Mouse (Mus musculus) lung, postnatal 0 days (tissue): ENCODE measurements around the gene Adam22. TPM values are rescaled to one million over a fixed set of nuclear protein-coding genes. Genes with fewer than 3 reads are reported as not detected.
A peak's percentile ranks its signal among the peaks of the same experiment; 100 is the strongest.

Experiments used
- ATAC-seq: fragments of 200-750 bp; cut with Nextera tagmentation; 2 replicates; pipeline ENCODE4 v1.8.0; 2017; ENCODE audit warnings: moderate library complexity
- DNase-seq: peaks from one replicate; pipeline ENCODE4 v3.0.0-alpha.2; 2016; ENCODE audit warnings: low spot score
- H3K27ac ChIP-seq: fragments of 300-500 bp; sonication (generic); 2 replicates; pipeline ENCODE4 v1.5.1; 2014; ENCODE audit warnings: antibody characterized with exemption, mild to moderate bottlenecking, low read length, mixed read lengths
- H3K27me3 ChIP-seq: fragments of 300-500 bp; sonication (generic); replicated peaks from 2 replicates; pipeline ENCODE4 v1.6.1; 2014; ENCODE audit warnings: low read length, mixed read lengths; ENCODE audit not compliant: insufficient read depth
- H3K36me3 ChIP-seq: fragments of 300-500 bp; sonication (generic); 2 replicates; pipeline ENCODE4 v1.6.1; 2014; ENCODE audit warnings: low read length, mixed read lengths; ENCODE audit not compliant: insufficient read depth
- H3K4me1 ChIP-seq: fragments of 300-500 bp; sonication (generic); 2 replicates; pipeline ENCODE4 v1.6.1; 2014; ENCODE audit warnings: antibody characterized with exemption, low read depth, low read length, mixed read lengths; ENCODE audit not compliant: insufficient read depth
- H3K4me2 ChIP-seq: fragments of 300-500 bp; sonication (generic); replicated peaks from 2 replicates; pipeline ENCODE4 v1.6.1; 2014; ENCODE audit warnings: low read depth, mild to moderate bottlenecking, low read length, moderate library complexity, mixed read lengths
- H3K4me3 ChIP-seq: fragments of 300-500 bp; sonication (generic); 2 replicates; pipeline ENCODE4 v1.5.1; 2014; ENCODE audit warnings: low read depth, low read length
- H3K9ac ChIP-seq: fragments of 300-500 bp; sonication (generic); replicated peaks from 2 replicates; pipeline ENCODE4 v1.6.1; 2014; ENCODE audit warnings: low read depth, mild to moderate bottlenecking
- H3K9me3 ChIP-seq: fragments of 300-500 bp; sonication (generic); 2 replicates; pipeline ENCODE4 v1.6.1; 2016; ENCODE audit warnings: low read length, mixed read lengths
- CTCF ChIP-seq: IDR thresholded peaks from 2 replicates; pipeline ENCODE4 v1.5.1; 2016; ENCODE audit warnings: antibody characterized with exemption, mild to moderate bottlenecking
- EP300 ChIP-seq: IDR thresholded peaks from 2 replicates; pipeline ENCODE4 v1.6.1; 2016; ENCODE audit warnings: antibody characterized with exemption, mild to moderate bottlenecking, control low read depth
- WGBS: fragments of 180-500 bp; shearing (Covaris S2); extraction: QIAGEN DNeasy Blood & Tissue Kit; methylation state at CpG from one replicate; pipeline ENCODE4 v1.1.7; 2014; 5-methylcytosine and 5-hydroxymethylcytosine counted together
- polyA plus RNA-seq: library from polyadenylated mRNA; unstranded; fragments of >200 nt; fragmentation: Nextera tagmentation; extraction: Ambion mirVana; gene quantifications from 2 replicates; pipeline ENCODE4 v1.2.1, GENCODE M21; 2015

The Adam22 gene
- polyA plus RNA-seq, result 2.6 and 3.0 TPM in 2 replicates

- Histone ChIP-seq H3K4me2 (peak within 1 kb of the TSS; percentile 87), H3K4me1 (no peaks in the 10 kb centered on the region), H3K27ac (no peak within 1 kb of the TSS), H3K4me3 (peak within 1 kb of the TSS; percentile 48), H3K9ac (no peak within 1 kb of the TSS), H3K27me3 (peaks cover 7% of the 10 kb centered on the region; the same call in 1 of the 2 replicates), H3K9me3 (no peaks in the 10 kb centered on the region), H3K36me3 (no peaks in the 10 kb centered on the region)
- ATAC-seq (peak; percentile 97), DNase-seq (peak; percentile 78)
- 0 out of 2 replicates have a peak, but pooled peaks have one; percentile 20 for TF ChIP-seq CTCF
- TF ChIP-seq EP300, result no peak
- under 1% methylated on average over 53 of the region's 55 CpGs for WGBS
These were observed at the start of gene Adam22 for GRCm38 (mm10) chr5:8367614-8368327. Gene Adam22 (minus strand): TSS chr5:8368160.

GRCm38 (mm10) chr5:8417443-8417842 lies 49.5 kb upstream of the Adam22 start:
- TF ChIP-seq EP300, result no peak
- no peak for TF ChIP-seq CTCF
- no peaks in the 10 kb centered on the region; the same call in 1 of the 2 replicates for H3K36me3 ChIP-seq
- H3K9me3 ChIP-seq, result no peaks in the 10 kb centered on the region
- DNase-seq (peak; percentile 9), ATAC-seq (0 out of 2 replicates have a peak, but pooled peaks have one; percentile 0)
- H3K4me2 ChIP-seq, result no peak overlapping the region
- H3K9ac ChIP-seq, result no peak overlapping the region
- H3K27ac ChIP-seq, result peak overlapping the region; percentile 57; the same call in 1 of the 2 replicates
- no peaks in the 10 kb centered on the region for H3K27me3 ChIP-seq
- H3K4me3 ChIP-seq, result no peak overlapping the region
- H3K4me1 ChIP-seq, result peaks cover 3% of the 10 kb centered on the region; the same call in 1 of the 2 replicates
- 45% methylated on average over 1 of the region's 1 CpGs for WGBS

GRCm38 (mm10) chr5:8416683-8417413 lies 48.9 kb upstream of the Adam22 start:
- Histone ChIP-seq H3K4me2 (no peak overlapping the region), H3K27me3 (no peaks in the 10 kb centered on the region), H3K36me3 (no peaks in the 10 kb centered on the region; the same call in 1 of the 2 replicates), H3K4me3 (no peak overlapping the region), H3K9ac (no peak overlapping the region), H3K27ac (peak overlapping the region; percentile 57), H3K9me3 (no peaks in the 10 kb centered on the region), H3K4me1 (peaks cover 3% of the 10 kb centered on the region; the same call in 1 of the 2 replicates)
- 77% methylated on average over 3 of the region's 3 CpGs for WGBS
- ATAC-seq (peak; percentile 81), DNase-seq (peak; percentile 50)
- TF ChIP-seq EP300 (peak; percentile 53), CTCF (no peak)

GRCm38 (mm10) chr5:8408746-8409145 lies 40.8 kb upstream of the Adam22 start:
- WGBS, result 86% methylated on average over 4 of the region's 4 CpGs
- no peak for ATAC-seq
- no peak for DNase-seq
- TF ChIP-seq CTCF, result peak; percentile 19; the same call in 1 of the 2 replicates
- TF ChIP-seq EP300, result no peak
- Histone ChIP-seq H3K27ac (no peak overlapping the region), H3K4me2 (no peak overlapping the region), H3K9ac (no peak overlapping the region), H3K36me3 (peaks cover 13% of the 10 kb centered on the region; the same call in 1 of the 2 replicates), H3K4me3 (no peak overlapping the region), H3K9me3 (no peaks in the 10 kb centered on the region), H3K4me1 (no peaks in the 10 kb centered on the region), H3K27me3 (no peaks in the 10 kb centered on the region)

- Histone ChIP-seq H3K4me2 (no peak overlapping the region), H3K4me1 (no peaks in the 10 kb centered on the region), H3K9me3 (no peaks in the 10 kb centered on the region), H3K27ac (no peak overlapping the region), H3K9ac (no peak overlapping the region), H3K27me3 (no peaks in the 10 kb centered on the region), H3K36me3 (no peaks in the 10 kb centered on the region), H3K4me3 (no peak overlapping the region)
- TF ChIP-seq CTCF (no peak), EP300 (no peak)
- DNase-seq (no peak), ATAC-seq (no peak)
- WGBS, result 94% methylated on average over 13 of the region's 13 CpGs
These were observed 29.8 kb upstream of the Adam22 start for GRCm38 (mm10) chr5:8397587-8398249.
